ENCODE assay signal across 9 mouse cellular contexts in genomic region chr7:4788499-4789435, GRCm38 (mm10). TPM values are rescaled to one million over a fixed set of nuclear protein-coding genes. Genes with fewer than 3 reads are reported as not detected.
DNase-seq lines count a peak whose midpoint lies in the region; ATAC-seq lines count a peak whose summit lies in the region.
"Had no signal": no experiment of that assay in that cellular context is flagged by ENCODE, and none has a peak within 500 bp of the region (broad histone marks: within the 10 kb centered on the region; RNA-seq: fewer than 3 reads in every experiment).

No protein-coding gene starts in this region.

- ATAC-seq in frontal cortex, adult (ENCODE audit: low TSS enrichment): peak; percentile 26; the same call in 1 of the 2 replicates
- ATAC-seq in hindbrain, embryonic 12.5 days (ENCODE audit: low FRiP score): peak; percentile 30

- peak overlapping the region; percentile 62; the same call in 1 of the 2 replicates for H3K27ac ChIP-seq in hindbrain, embryonic 12.5 days
- no peak overlapping the region for H3K27ac ChIP-seq in macrophage

- H3K9me3 ChIP-seq in hindbrain, embryonic 12.5 days (replicated peaks): no peaks in the 10 kb centered on the region

- peak overlapping the region; percentile 88 for H3K4me2 ChIP-seq in hindbrain, embryonic 12.5 days (replicated peaks)

- H3K4me3 ChIP-seq in hindbrain, embryonic 12.5 days: peak overlapping the region; percentile 51
- H3K4me3 ChIP-seq in macrophage (ENCODE audit: inconsistent target): peak overlapping the region; percentile 22

- peak overlapping the region; percentile 78 for H3K9ac ChIP-seq in hindbrain, embryonic 12.5 days

- WGBS in hindbrain, embryonic 12.5 days: 2% methylated on average over 64 of the region's 64 CpGs
- 2% methylated on average over 63 of the region's 64 CpGs for WGBS in macrophage (ENCODE audit: missing documents)

- DNase-seq in MN1 (ENCODE audit: low spot score): peak; percentile 74
- DNase-seq in cerebellum, adult 11-12 months: peak; percentile 63
- peak; percentile 22 to 83 for DNase-seq in left cerebral cortex, postnatal 10 days (ENCODE audit: extremely low spot score in 1 of 2, low spot score in 2 of 2)
- DNase-seq in right cerebral cortex, adult 2 months (ENCODE audit: low spot score in 2 of 2): peak; percentile 45 to 55
- peak; percentile 50 to 59 for DNase-seq in urinary bladder, postnatal 36 days (ENCODE audit: low spot score in 2 of 2)

- H3K79me2 ChIP-seq in macrophage (ENCODE audit: inconsistent target): peaks cover 10% of the 10 kb centered on the region

- H3K27me3 ChIP-seq in hindbrain, embryonic 12.5 days: peaks cover 19% of the 10 kb centered on the region

- peaks cover 14% of the 10 kb centered on the region for H3K4me1 ChIP-seq in hindbrain, embryonic 12.5 days

- peaks cover under 1% of the 10 kb centered on the region; the same call in 1 of the 2 replicates for H3K36me3 ChIP-seq in hindbrain, embryonic 12.5 days
- no peaks in the 10 kb centered on the region for H3K36me3 ChIP-seq in macrophage (ENCODE audit: inconsistent target)

- intact Hi-C loops in left cerebral cortex, postnatal 10 days (cut with DNase I): no loop called here

RNA-seq across cellular contexts. Expression of gene Tmem238, which starts 0.7 kb away (rescaled TPM):
- polyA plus RNA-seq in hindbrain, embryonic 12.5 days (2016; fragmentation: Nextera tagmentation; extraction: Ambion mirVana): 2.9 and 4.0 TPM in 2 replicates
- 1 to 10 TPM; 4.1 to 5.2 TPM for total RNA-seq in left cerebral cortex, postnatal 10 days (2021)
- 1 to 10 TPM in 2 of 26 experiments, under 1 TPM in 1, not detected in 23; 0.53 to 1.5 (median 1.2) TPM for total RNA-seq in macrophage (2018; cell fraction: chromatin; rRNA removed)
- total RNA-seq in macrophage (2018; cell fraction: cytosol; rRNA removed): 1 to 10 TPM in 8 of 26 experiments, under 1 TPM in 18; 0.22 to 1.8 (median 0.77) TPM
- total RNA-seq in macrophage (2018; cell fraction: nucleus; rRNA removed): 1 to 10 TPM in 2 of 26 experiments, under 1 TPM in 7, not detected in 17; 0.39 to 1.4 (median 0.51) TPM
- 0.67 to 1.6 TPM (median 0.70 TPM) in 3 replicates for polyA plus RNA-seq in macrophage (2018)

RNA-seq across cellular contexts. Expression of gene Rpl28, which starts 3.9 kb away (rescaled TPM):
- polyA plus RNA-seq in hindbrain, embryonic 12.5 days (2016; fragmentation: Nextera tagmentation; extraction: Ambion mirVana): 290 and 306 TPM in 2 replicates
- 100 to 1,000 TPM; 484 to 532 TPM for total RNA-seq in left cerebral cortex, postnatal 10 days (2021)
- total RNA-seq in macrophage (2018; cell fraction: chromatin; rRNA removed): 100 to 1,000 TPM in 3 of 26 experiments, 10 to 100 TPM in 23; 45.3 to 154 (median 79.3) TPM
- total RNA-seq in macrophage (2018; cell fraction: cytosol; rRNA removed): 1,000 to 10,000 TPM in 10 of 26 experiments, 100 to 1,000 TPM in 16; 439 to 1,571 (median 764) TPM
- 100 to 1,000 TPM in 22 of 26 experiments, 10 to 100 TPM in 4; 74.0 to 212 (median 127) TPM for total RNA-seq in macrophage (2018; cell fraction: nucleus; rRNA removed)
- polyA plus RNA-seq in macrophage (2018): 395 to 534 TPM (median 483 TPM) in 3 replicates

RNA-seq across cellular contexts. Expression of gene Tmem190, which starts 6.0 kb away (rescaled TPM):
- not detected in 2 replicates for polyA plus RNA-seq in hindbrain, embryonic 12.5 days (2016; fragmentation: Nextera tagmentation; extraction: Ambion mirVana)
- total RNA-seq in left cerebral cortex, postnatal 10 days (2021): not detected
- not detected for total RNA-seq in macrophage (2018; cell fraction: chromatin; rRNA removed)
- not detected for total RNA-seq in macrophage (2018; cell fraction: cytosol; rRNA removed)
- not detected for total RNA-seq in macrophage (2018; cell fraction: nucleus; rRNA removed)
- not detected in 3 replicates for polyA plus RNA-seq in macrophage (2018)
- polyA plus RNA-seq: large intestine, adult 2 months had no signal

RNA-seq across cellular contexts. Expression of gene Il11, which starts 6.1 kb away (rescaled TPM):
- 0.34 TPM in 1 of 2 replicates, not detected in the other for polyA plus RNA-seq in hindbrain, embryonic 12.5 days (2016; fragmentation: Nextera tagmentation; extraction: Ambion mirVana)
- 1 to 10 TPM in 1 of 2 experiments, under 1 TPM in 1; 0.73 to 1.1 TPM for total RNA-seq in left cerebral cortex, postnatal 10 days (2021)
- not detected for total RNA-seq in macrophage (2018; cell fraction: chromatin; rRNA removed)
- total RNA-seq in macrophage (2018; cell fraction: cytosol; rRNA removed): not detected
- not detected for total RNA-seq in macrophage (2018; cell fraction: nucleus; rRNA removed)
- polyA plus RNA-seq in macrophage (2018): not detected in 3 replicates

RNA-seq across cellular contexts. Expression of gene Fam71e2, which starts 17.7 kb away (rescaled TPM):
- not detected in 2 replicates for polyA plus RNA-seq in hindbrain, embryonic 12.5 days (2016; fragmentation: Nextera tagmentation; extraction: Ambion mirVana)
- total RNA-seq in left cerebral cortex, postnatal 10 days (2021): not detected
- total RNA-seq in macrophage (2018; cell fraction: chromatin; rRNA removed): not detected
- total RNA-seq in macrophage (2018; cell fraction: cytosol; rRNA removed): not detected
- total RNA-seq in macrophage (2018; cell fraction: nucleus; rRNA removed): not detected
- not detected in 3 replicates for polyA plus RNA-seq in macrophage (2018)
- polyA plus RNA-seq: large intestine, adult 2 months had no signal
